Mouse (Mus musculus) kidney, embryonic 15.5 days (tissue): ENCODE measurements around the gene Ttc4. TPM values are rescaled to one million over a fixed set of nuclear protein-coding genes. Genes with fewer than 3 reads are reported as not detected.

ENCODE experiments used
- ATAC-seq: fragments of 200-750 bp; cut with Nextera tagmentation; replicated peaks from 2 replicates; pipeline ENCODE4 v1.8.0; 2017; ENCODE audit warnings: moderate TSS enrichment; ENCODE audit not compliant: low FRiP score
- H3K27ac ChIP-seq: fragments of 300-500 bp; sonication (generic); 2 replicates; pipeline ENCODE4 v1.5.1; 2015; ENCODE audit warnings: mild to moderate bottlenecking, inconsistent platforms
- H3K27me3 ChIP-seq: fragments of 300-500 bp; sonication (generic); 2 replicates; pipeline ENCODE4 v1.6.1; 2015; ENCODE audit warnings: inconsistent platforms
- H3K36me3 ChIP-seq: fragments of 300-500 bp; sonication (generic); 2 replicates; pipeline ENCODE4 v1.6.1; 2015; ENCODE audit warnings: inconsistent platforms
- H3K4me1 ChIP-seq: fragments of 300-500 bp; sonication (generic); 2 replicates; pipeline ENCODE4 v1.6.1; 2015; ENCODE audit warnings: inconsistent platforms
- H3K4me2 ChIP-seq: fragments of 300-500 bp; sonication (generic); 2 replicates; pipeline ENCODE4 v1.6.1; 2015; ENCODE audit warnings: moderate library complexity, mild to moderate bottlenecking, inconsistent platforms
- H3K4me3 ChIP-seq: fragments of 300-500 bp; sonication (generic); replicated peaks from 2 replicates; pipeline ENCODE4 v1.5.1; 2015; ENCODE audit warnings: mild to moderate bottlenecking, inconsistent platforms
- H3K9ac ChIP-seq: fragments of 300-500 bp; sonication (generic); 2 replicates; pipeline ENCODE4 v1.6.1; 2015; ENCODE audit warnings: mild to moderate bottlenecking, inconsistent platforms
- H3K9me3 ChIP-seq: fragments of 300-500 bp; sonication (generic); replicated peaks from 2 replicates; pipeline ENCODE4 v1.6.1; 2016; ENCODE audit warnings: inconsistent platforms
- WGBS: fragments of 180-500 bp; shearing (Covaris S2); methylation state at CpG from one replicate; pipeline ENCODE4 v1.1.7; 2015; ENCODE audit warnings: mixed read lengths; 5-methylcytosine and 5-hydroxymethylcytosine counted together
- polyA plus RNA-seq: library from polyadenylated mRNA; unstranded; fragments of >200 nt; fragmentation: Nextera tagmentation; extraction: Ambion mirVana; gene quantifications from 2 replicates; pipeline ENCODE4 v1.2.1, GENCODE M21; 2015

Ttc4 gene
- 98.1 and 104 TPM in 2 replicates for polyA plus RNA-seq

- peak within 1 kb of the TSS; percentile 83 for H3K27ac ChIP-seq
- H3K9ac ChIP-seq, result peak within 1 kb of the TSS; percentile 88
- peak within 1 kb of the TSS; percentile 82 for H3K4me2 ChIP-seq
- no peaks in the 10 kb centered on the region for H3K27me3 ChIP-seq
- H3K4me3 ChIP-seq, result peak within 1 kb of the TSS; percentile 85
- peaks cover 34% of the 10 kb centered on the region for H3K36me3 ChIP-seq
- H3K4me1 ChIP-seq, result peaks cover 11% of the 10 kb centered on the region
- peak; percentile 97 for ATAC-seq
- no peaks in the 10 kb centered on the region for H3K9me3 ChIP-seq
- WGBS, result under 1% methylated on average over 43 of the region's 43 CpGs
Observed at GRCm38 (mm10) chr4:106678442-106679118, at the start of gene Ttc4. Gene Ttc4, minus strand, starts transcription at chr4:106678944.

GRCm38 (mm10) chr4:106720631-106721030 is 41.9 kb upstream of the Ttc4 start:
- no peak overlapping the region for H3K9ac ChIP-seq
- no peak for ATAC-seq
- H3K4me1 ChIP-seq, result no peaks in the 10 kb centered on the region
- 85% methylated on average over 4 of the region's 4 CpGs for WGBS
- H3K9me3 ChIP-seq, result no peaks in the 10 kb centered on the region
- peaks cover under 1% of the 10 kb centered on the region; the same call in 1 of the 2 replicates for H3K27me3 ChIP-seq
- H3K4me3 ChIP-seq, result no peak overlapping the region
- H3K4me2 ChIP-seq, result no peak overlapping the region
- no peak overlapping the region for H3K27ac ChIP-seq
- no peaks in the 10 kb centered on the region for H3K36me3 ChIP-seq

GRCm38 (mm10) chr4:106713622-106714021 is 34.9 kb upstream of the Ttc4 start:
- H3K4me3 ChIP-seq, result no peak overlapping the region
- H3K9ac ChIP-seq, result no peak overlapping the region
- peaks cover 3% of the 10 kb centered on the region; the same call in 1 of the 2 replicates for H3K27me3 ChIP-seq
- no peak overlapping the region for H3K4me2 ChIP-seq
- no peaks in the 10 kb centered on the region for H3K9me3 ChIP-seq
- no peaks in the 10 kb centered on the region for H3K36me3 ChIP-seq
- H3K4me1 ChIP-seq, result no peaks in the 10 kb centered on the region
- H3K27ac ChIP-seq, result no peak overlapping the region
- WGBS, result 80% methylated on average over 6 of the region's 6 CpGs
- ATAC-seq, result no peak

GRCm38 (mm10) chr4:106708408-106708807 is 29.7 kb upstream of the Ttc4 start:
- 0% methylated on average over 8 of the region's 8 CpGs for WGBS
- Histone ChIP-seq H3K9me3 (no peaks in the 10 kb centered on the region), H3K27me3 (no peaks in the 10 kb centered on the region; the same call in 1 of the 2 replicates), H3K4me3 (0 out of 2 replicates have a peak overlapping the region, but pooled peaks have one; percentile 5), H3K4me1 (peaks cover 14% of the 10 kb centered on the region), H3K9ac (no peak overlapping the region), H3K27ac (no peak overlapping the region), H3K36me3 (no peaks in the 10 kb centered on the region), H3K4me2 (peak overlapping the region; percentile 46)
- ATAC-seq, result peak; percentile 40; the same call in 1 of the 2 replicates

- Histone ChIP-seq H3K27ac (no peak overlapping the region), H3K4me3 (0 out of 2 replicates have a peak overlapping the region, but pooled peaks have one; percentile 5), H3K9ac (no peak overlapping the region), H3K9me3 (no peaks in the 10 kb centered on the region), H3K36me3 (no peaks in the 10 kb centered on the region), H3K4me1 (peaks cover 14% of the 10 kb centered on the region), H3K27me3 (no peaks in the 10 kb centered on the region; the same call in 1 of the 2 replicates), H3K4me2 (peak overlapping the region; percentile 46)
- WGBS, result 35% methylated on average over 5 of the region's 5 CpGs
- ATAC-seq, result no peak
Observed at GRCm38 (mm10) chr4:106707957-106708356, 29.2 kb upstream of the Ttc4 start.

GRCm38 (mm10) chr4:106705096-106705665 is 26.4 kb upstream of the Ttc4 start:
- H3K4me1 ChIP-seq, result peaks cover 20% of the 10 kb centered on the region
- H3K9ac ChIP-seq, result no peak overlapping the region
- H3K27ac ChIP-seq, result no peak overlapping the region
- ATAC-seq, result no peak
- H3K36me3 ChIP-seq, result no peaks in the 10 kb centered on the region
- H3K4me2 ChIP-seq, result no peak overlapping the region
- no peak overlapping the region for H3K4me3 ChIP-seq
- H3K9me3 ChIP-seq, result no peaks in the 10 kb centered on the region
- 55% methylated on average over 8 of the region's 8 CpGs for WGBS
- peaks cover 3% of the 10 kb centered on the region; the same call in 1 of the 2 replicates for H3K27me3 ChIP-seq

GRCm38 (mm10) chr4:106704416-106704815 is 25.7 kb upstream of the Ttc4 start:
- Histone ChIP-seq H3K27me3 (peaks cover 3% of the 10 kb centered on the region; the same call in 1 of the 2 replicates), H3K9ac (no peak overlapping the region), H3K27ac (no peak overlapping the region), H3K4me1 (peaks cover 25% of the 10 kb centered on the region), H3K36me3 (no peaks in the 10 kb centered on the region), H3K4me3 (no peak overlapping the region), H3K9me3 (no peaks in the 10 kb centered on the region), H3K4me2 (no peak overlapping the region)
- ATAC-seq, result no peak
- WGBS, result 60% methylated on average over 11 of the region's 11 CpGs

GRCm38 (mm10) chr4:106703956-106704355 is 25.2 kb upstream of the Ttc4 start:
- 79% methylated on average over 10 of the region's 10 CpGs for WGBS
- ATAC-seq, result no peak

GRCm38 (mm10) chr4:106700798-106701197 is 22.1 kb upstream of the Ttc4 start:
- Histone ChIP-seq H3K36me3 (no peaks in the 10 kb centered on the region), H3K27ac (no peak overlapping the region), H3K4me2 (no peak overlapping the region), H3K27me3 (peaks cover 3% of the 10 kb centered on the region; the same call in 1 of the 2 replicates), H3K4me1 (peaks cover 19% of the 10 kb centered on the region), H3K9ac (no peak overlapping the region), H3K9me3 (no peaks in the 10 kb centered on the region), H3K4me3 (no peak overlapping the region)
- ATAC-seq, result no peak
- WGBS, result 28% methylated on average over 4 of the region's 4 CpGs

More at GRCm38 (mm10) chr4:106703956-106704355, 25.2 kb upstream of the Ttc4 start:
- Histone ChIP-seq H3K27me3 (peaks cover 3% of the 10 kb centered on the region; the same call in 1 of the 2 replicates), H3K27ac (no peak overlapping the region), H3K4me1 (peaks cover 25% of the 10 kb centered on the region), H3K4me2 (no peak overlapping the region), H3K4me3 (no peak overlapping the region), H3K9me3 (no peaks in the 10 kb centered on the region), H3K9ac (no peak overlapping the region), H3K36me3 (no peaks in the 10 kb centered on the region)

- Histone ChIP-seq H3K4me3 (no peak overlapping the region), H3K4me2 (0 out of 2 replicates have a peak overlapping the region, but pooled peaks have one; percentile 25), H3K9me3 (no peaks in the 10 kb centered on the region), H3K27ac (no peak overlapping the region), H3K36me3 (no peaks in the 10 kb centered on the region), H3K27me3 (peaks cover 3% of the 10 kb centered on the region; the same call in 1 of the 2 replicates), H3K4me1 (peaks cover 19% of the 10 kb centered on the region), H3K9ac (no peak overlapping the region)
- 16% methylated on average over 9 of the region's 9 CpGs for WGBS
- ATAC-seq, result peak; percentile 59
Observed at GRCm38 (mm10) chr4:106699989-106700388, 21.2 kb upstream of the Ttc4 start.

- Histone ChIP-seq H3K9ac (no peak overlapping the region), H3K4me3 (no peak overlapping the region), H3K27me3 (no peaks in the 10 kb centered on the region), H3K4me1 (no peaks in the 10 kb centered on the region), H3K4me2 (no peak overlapping the region), H3K9me3 (no peaks in the 10 kb centered on the region), H3K36me3 (no peaks in the 10 kb centered on the region), H3K27ac (no peak overlapping the region)
- no peak for ATAC-seq
- 78% methylated on average over 15 of the region's 15 CpGs for WGBS
Observed at GRCm38 (mm10) chr4:106693841-106694430, 15.2 kb upstream of the Ttc4 start.
